10 mouse cellular contexts compared by ENCODE assay signal in genomic region chr17:75440619-75441018, GRCm38 (mm10). TPM values are rescaled to one million over a fixed set of nuclear protein-coding genes. Genes with fewer than 3 reads are reported as not detected.
DNase-seq lines count a peak whose midpoint lies in the region; ATAC-seq and TF ChIP-seq lines count a peak whose summit lies in the region.
"Had no signal": no experiment of that assay in that cellular context is flagged by ENCODE, and none has a peak within 500 bp of the region (broad histone marks: within the 10 kb centered on the region; RNA-seq: fewer than 3 reads in every experiment).

No protein-coding gene starts in this region.

- ATAC-seq in forebrain, embryonic 14.5 days, result peak; percentile 59; the same call in 1 of the 2 replicates
- ATAC-seq in forebrain, embryonic 11.5 days (replicated peaks; ENCODE audit: low FRiP score), result no peak
- ATAC-seq in midbrain, embryonic 14.5 days (ENCODE audit: low FRiP score, low TSS enrichment), result 0 out of 2 replicates have a peak, but pooled peaks have one; percentile 21
- ATAC-seq in lung, embryonic 14.5 days (ENCODE audit: insufficient read depth), result no peak
- ATAC-seq in megakaryocyte, adult 5-6 weeks (ENCODE audit: poor library complexity, severe bottlenecking), result no peak

- no peaks in the 10 kb centered on the region for H3K9me3 ChIP-seq in forebrain, embryonic 14.5 days (replicated peaks; ENCODE audit: control insufficient read depth, low read length)
- no peaks in the 10 kb centered on the region for H3K9me3 ChIP-seq in forebrain, embryonic 11.5 days (ENCODE audit: control insufficient read depth, low read length)
- H3K9me3 ChIP-seq in midbrain, embryonic 14.5 days (ENCODE audit: control insufficient read depth, low read length), result no peaks in the 10 kb centered on the region
- no peaks in the 10 kb centered on the region for H3K9me3 ChIP-seq in midbrain, embryonic 10.5 days (replicated peaks)
- H3K9me3 ChIP-seq in lung, embryonic 14.5 days (ENCODE audit: low read depth, low read length), result no peaks in the 10 kb centered on the region
- H3K9me3 ChIP-seq: limb, embryonic 12.5 days had no signal

- H3K4me2 ChIP-seq in forebrain, embryonic 14.5 days (ENCODE audit: low read length), result no peak overlapping the region
- no peak overlapping the region for H3K4me2 ChIP-seq in forebrain, embryonic 11.5 days (ENCODE audit: low read depth, low read length, severe bottlenecking)
- H3K4me2 ChIP-seq in midbrain, embryonic 14.5 days (ENCODE audit: low read length), result no peak overlapping the region
- no peak overlapping the region for H3K4me2 ChIP-seq in lung, embryonic 14.5 days
- H3K4me2 ChIP-seq: limb, embryonic 12.5 days had no signal

- no peak for TF ChIP-seq CTCF in lung, embryonic 14.5 days (IDR thresholded peaks at IDR 0.05; ENCODE audit: low read depth)

- no peaks in the 10 kb centered on the region for H3K36me3 ChIP-seq in forebrain, embryonic 14.5 days (ENCODE audit: control insufficient read depth, insufficient read depth, low read length)
- no peaks in the 10 kb centered on the region for H3K36me3 ChIP-seq in forebrain, embryonic 11.5 days (ENCODE audit: control insufficient read depth, insufficient read depth, low read length)
- no peaks in the 10 kb centered on the region for H3K36me3 ChIP-seq in midbrain, embryonic 14.5 days (ENCODE audit: control insufficient read depth, insufficient read depth, low read length)
- H3K36me3 ChIP-seq in midbrain, embryonic 10.5 days, result no peaks in the 10 kb centered on the region
- no peaks in the 10 kb centered on the region for H3K36me3 ChIP-seq in lung, embryonic 14.5 days (ENCODE audit: insufficient read depth)
- H3K36me3 ChIP-seq: limb, embryonic 12.5 days had no signal

- intact Hi-C loops in left cerebral cortex, postnatal 10 days (cut with DNase I), result no loop called here

- no peaks in the 10 kb centered on the region for H3K27me3 ChIP-seq in forebrain, embryonic 14.5 days (replicated peaks; ENCODE audit: control insufficient read depth, insufficient read depth, low read length)
- H3K27me3 ChIP-seq in forebrain, embryonic 11.5 days (ENCODE audit: control insufficient read depth, insufficient read depth, low read length), result no peaks in the 10 kb centered on the region
- H3K27me3 ChIP-seq in midbrain, embryonic 14.5 days (ENCODE audit: control insufficient read depth, insufficient read depth, low read length), result no peaks in the 10 kb centered on the region
- no peaks in the 10 kb centered on the region for H3K27me3 ChIP-seq in midbrain, embryonic 10.5 days (ENCODE audit: low read depth, poor library complexity, severe bottlenecking)
- H3K27me3 ChIP-seq in lung, embryonic 14.5 days (ENCODE audit: insufficient read depth, low read length), result no peaks in the 10 kb centered on the region
- H3K27me3 ChIP-seq: limb, embryonic 12.5 days had no signal

- peak; percentile 17 for DNase-seq in forebrain, embryonic 14.5 days (ENCODE audit: low spot score)
- DNase-seq in forebrain, embryonic 11.5 days (ENCODE audit: low spot score), result no peak
- peak; percentile 34 for DNase-seq in midbrain, embryonic 14.5 days
- no peak for DNase-seq in midbrain, embryonic 10.5 days (ENCODE audit: low spot score)
- peak; percentile 61 for DNase-seq in lung, embryonic 14.5 days
- no peak for DNase-seq in left cerebral cortex, postnatal 10 days (ENCODE audit: extremely low spot score in 1 of 2, low spot score in 2 of 2)
- DNase-seq in right cerebral cortex, postnatal 14 days, result no peak
- DNase-seq: cerebellum, adult 2 months had no signal

- no peaks in the 10 kb centered on the region for H3K4me1 ChIP-seq in forebrain, embryonic 14.5 days (ENCODE audit: control insufficient read depth, insufficient read depth, low read length)
- H3K4me1 ChIP-seq in forebrain, embryonic 11.5 days (replicated peaks; ENCODE audit: control insufficient read depth, insufficient read depth, low read length), result no peaks in the 10 kb centered on the region
- H3K4me1 ChIP-seq in midbrain, embryonic 14.5 days (ENCODE audit: control insufficient read depth, insufficient read depth, low read length), result peaks cover 4% of the 10 kb centered on the region; the same call in 1 of the 2 replicates
- H3K4me1 ChIP-seq in midbrain, embryonic 10.5 days, result peaks cover 17% of the 10 kb centered on the region
- H3K4me1 ChIP-seq in lung, embryonic 14.5 days (ENCODE audit: insufficient read depth), result no peaks in the 10 kb centered on the region

- no peak overlapping the region for H3K4me3 ChIP-seq in forebrain, embryonic 14.5 days (ENCODE audit: low read depth, low read length)
- no peak overlapping the region for H3K4me3 ChIP-seq in forebrain, embryonic 11.5 days (ENCODE audit: low read depth, low read length)
- H3K4me3 ChIP-seq in midbrain, embryonic 14.5 days (replicated peaks; ENCODE audit: low read depth, low read length), result no peak overlapping the region
- no peak overlapping the region for H3K4me3 ChIP-seq in midbrain, embryonic 10.5 days
- H3K4me3 ChIP-seq in lung, embryonic 14.5 days (ENCODE audit: low read depth, low read length), result no peak overlapping the region
- H3K4me3 ChIP-seq: limb, embryonic 12.5 days had no signal

- H3K9ac ChIP-seq in forebrain, embryonic 14.5 days (ENCODE audit: low read length), result no peak overlapping the region
- H3K9ac ChIP-seq in forebrain, embryonic 11.5 days (ENCODE audit: low read length), result no peak overlapping the region
- no peak overlapping the region for H3K9ac ChIP-seq in midbrain, embryonic 14.5 days (replicated peaks; ENCODE audit: low read length)
- no peak overlapping the region for H3K9ac ChIP-seq in lung, embryonic 14.5 days
- H3K9ac ChIP-seq: limb, embryonic 12.5 days had no signal

- no peak overlapping the region for H3K27ac ChIP-seq in forebrain, embryonic 14.5 days (ENCODE audit: low read depth, low read length)
- no peak overlapping the region for H3K27ac ChIP-seq in forebrain, embryonic 11.5 days (ENCODE audit: low read depth, low read length)
- peak overlapping the region; percentile 28; the same call in 1 of the 2 replicates for H3K27ac ChIP-seq in midbrain, embryonic 14.5 days (replicated peaks; ENCODE audit: low read depth, low read length)
- H3K27ac ChIP-seq in midbrain, embryonic 10.5 days (replicated peaks), result no peak overlapping the region
- H3K27ac ChIP-seq in lung, embryonic 14.5 days (ENCODE audit: low read depth), result no peak overlapping the region
- H3K27ac ChIP-seq: limb, embryonic 12.5 days had no signal

- WGBS in forebrain, embryonic 14.5 days, result 64% methylated on average over 7 of the region's 7 CpGs
- 80% methylated on average over 7 of the region's 7 CpGs for WGBS in forebrain, embryonic 11.5 days
- WGBS in midbrain, embryonic 14.5 days, result 52% methylated on average over 7 of the region's 7 CpGs
- 86% methylated on average over 7 of the region's 7 CpGs for WGBS in midbrain, embryonic 10.5 days
- 52% methylated on average over 7 of the region's 7 CpGs for WGBS in lung, embryonic 14.5 days

RNA-seq across cellular contexts. Expression of gene Rasgrp3, which starts 4.9 kb away (rescaled TPM):
- 5.3 and 6.3 TPM in 2 replicates for polyA plus RNA-seq in forebrain, embryonic 14.5 days (2014; fragmentation: Nextera tagmentation; extraction: Ambion mirVana)
- 4.5 and 9.6 TPM in 2 replicates for polyA plus RNA-seq in forebrain, embryonic 11.5 days (2014; fragmentation: Nextera tagmentation; extraction: Ambion mirVana)
- 2.6 and 8.4 TPM in 2 replicates for polyA plus RNA-seq in midbrain, embryonic 14.5 days (2014; fragmentation: Nextera tagmentation; extraction: Ambion mirVana)
- polyA plus RNA-seq in midbrain, embryonic 10.5 days (2016; fragmentation: Nextera tagmentation; extraction: Ambion mirVana), result 6.3 and 7.5 TPM in 2 replicates
- polyA plus RNA-seq in lung, embryonic 14.5 days (2014; fragmentation: Nextera tagmentation; extraction: Ambion mirVana), result 24.5 and 30.1 TPM in 2 replicates
- total RNA-seq in left cerebral cortex, postnatal 10 days (2021), result 10 to 100 TPM; 11.6 to 17.2 TPM
- total RNA-seq in megakaryocyte, adult 5-6 weeks (2015), result 0.30 TPM in 1 of 2 replicates, not detected in the other
- total RNA-seq in megakaryocyte, adult 5-6 weeks (2017), result 0.04 and 0.12 TPM in 2 replicates

Comparison
In these comparisons a context has a peak if more than half of its experiments do, and no peak if none do; other contexts are left out.
1. ATAC-seq: peak in forebrain, embryonic 14.5 days (single experiment) and midbrain, embryonic 14.5 days (single experiment); none in forebrain, embryonic 11.5 days (single experiment), lung, embryonic 14.5 days (single experiment) and megakaryocyte, adult 5-6 weeks (single experiment).
2. DNase-seq: peak in forebrain, embryonic 14.5 days (single experiment), midbrain, embryonic 14.5 days (single experiment) and lung, embryonic 14.5 days (single experiment); none in forebrain, embryonic 11.5 days (single experiment), midbrain, embryonic 10.5 days (single experiment), left cerebral cortex, postnatal 10 days (0 of 2) and right cerebral cortex, postnatal 14 days (single experiment).